Mouse (Mus musculus) T-cell, adult 2 months (primary cell): ENCODE measurements around the gene Armcx4.
A peak's percentile ranks its signal among the peaks of the same experiment; 100 is the strongest.
"Not testable (repeated sequence)": the region's sequence is repeated elsewhere in the genome, so short reads cannot be mapped to it uniquely, and the experiment has no call there.

Source experiments
- DNase-seq: peaks from one replicate; pipeline ENCODE4 v3.0.0; 2022; ENCODE audit warnings: low spot score

Gene Armcx4

GRCm38 (mm10) chrX:134686267-134686666 lies at the start of gene Armcx4:
Armcx4 (plus strand) TSS chrX:134686519.
- DNase-seq: peak; percentile 41

GRCm38 (mm10) chrX:134641000-134641760 lies 45.1 kb upstream of the Armcx4 start:
- no peak for DNase-seq

GRCm38 (mm10) chrX:134646338-134646737 lies 40.0 kb upstream of the Armcx4 start:
- DNase-seq: no peak

GRCm38 (mm10) chrX:134647421-134647820 lies 38.9 kb upstream of the Armcx4 start:
- DNase-seq: no peak

GRCm38 (mm10) chrX:134648031-134648692 lies 38.2 kb upstream of the Armcx4 start:
- DNase-seq: peak; percentile 71

- no peak for DNase-seq
These were observed 34.3 kb upstream of the Armcx4 start for GRCm38 (mm10) chrX:134652061-134652460.

- DNase-seq: no peak
These were observed 24.7 kb upstream of the Armcx4 start for GRCm38 (mm10) chrX:134661586-134661985.

GRCm38 (mm10) chrX:134675022-134675421 lies 11.3 kb upstream of the Armcx4 start:
- no peak for DNase-seq

- no peak for DNase-seq
These were observed 10.4 kb upstream of the Armcx4 start for GRCm38 (mm10) chrX:134675959-134676358.

- no peak for DNase-seq
These were observed 1.4 kb upstream of the Armcx4 start for GRCm38 (mm10) chrX:134684936-134685335.

GRCm38 (mm10) chrX:134686739-134687171 lies 436 bp downstream of the Armcx4 start:
- no peak for DNase-seq

GRCm38 (mm10) chrX:134689676-134690075 lies 3.4 kb downstream of the Armcx4 start:
- DNase-seq: no peak

- DNase-seq: no peak
These were observed 4.7 kb downstream of the Armcx4 start for GRCm38 (mm10) chrX:134690871-134691539.

- no peak for DNase-seq
These were observed 5.2 kb downstream of the Armcx4 start for GRCm38 (mm10) chrX:134691540-134691935.

GRCm38 (mm10) chrX:134716863-134717262 lies 30.5 kb downstream of the Armcx4 start:
- DNase-seq: no peak

- peak; percentile 44 for DNase-seq
These were observed 31.5 kb downstream of the Armcx4 start, which contains the start of gene Armcx1 for GRCm38 (mm10) chrX:134717752-134718308. Armcx1 (plus strand) TSS chrX:134717963.

GRCm38 (mm10) chrX:134718524-134718923 lies 32.2 kb downstream of the Armcx4 start:
- peak; percentile 7 for DNase-seq

- DNase-seq: not testable (repeated sequence)
These were observed 37.4 kb downstream of the Armcx4 start for GRCm38 (mm10) chrX:134723762-134724161.

- peak; percentile 16 for DNase-seq
These were observed 43.5 kb downstream of the Armcx4 start for GRCm38 (mm10) chrX:134729778-134730177.

GRCm38 (mm10) chrX:134737796-134738195 lies 51.5 kb downstream of the Armcx4 start:
- DNase-seq: no peak

GRCm38 (mm10) chrX:134739160-134739559 lies 52.8 kb downstream of the Armcx4 start:
- no peak for DNase-seq

GRCm38 (mm10) chrX:134741862-134742261 lies 55.5 kb downstream of the Armcx4 start:
- DNase-seq: no peak
